Mouse (Mus musculus) olfactory bulb, adult 2 months (tissue): Measurements from ENCODE around the gene Stkld1.

ENCODE experiments used
- CTCF ChIP-seq: fragments of 200-500 bp; IDR thresholded peaks from 2 replicates; pipeline ENCODE4 v1.5.1; 2012; ENCODE audit warnings: low read depth, mild to moderate bottlenecking, low read length, moderate library complexity; ENCODE audit not compliant: insufficient read depth
- POLR2A ChIP-seq: fragments of 200-500 bp; IDR thresholded peaks from 2 replicates; pipeline ENCODE4 v1.6.1; 2012; ENCODE audit warnings: mild to moderate bottlenecking, low read depth, low read length, moderate library complexity; ENCODE audit not compliant: insufficient read depth

GRCm38 (mm10) chr2:26900731-26901130, 33.1 kb upstream of the Stkld1 start:
- TF ChIP-seq CTCF: no peak
- no peak for TF ChIP-seq POLR2A
